Mouse (Mus musculus): ENCODE data around the gene Hepacam2. TPM values are rescaled to one million over a fixed set of nuclear protein-coding genes. Genes with fewer than 3 reads are reported as not detected.
"Not testable (repeated sequence)": the region's sequence is repeated elsewhere in the genome, so short reads cannot be mapped to it uniquely, and the experiment has no call there.

Hepacam2 gene
- total RNA-seq, 2 experiments from 2014 or later: 0.33 TPM; not detected in 1

- no peak for ATAC-seq (replicated peaks; ENCODE audit: low FRiP score, low TSS enrichment, poor library complexity, severe bottlenecking)
Observed at GRCm38 (mm10) chr6:3476299-3476698, 21.8 kb downstream of the Hepacam2 start.

- no peak for ATAC-seq (replicated peaks; ENCODE audit: low FRiP score, low TSS enrichment, poor library complexity, severe bottlenecking)
Observed at GRCm38 (mm10) chr6:3470706-3471105, 27.4 kb downstream of the Hepacam2 start.

GRCm38 (mm10) chr6:3468627-3469026 is 29.5 kb downstream of the Hepacam2 start:
- ATAC-seq (replicated peaks; ENCODE audit: low FRiP score, low TSS enrichment, poor library complexity, severe bottlenecking): no peak

- ATAC-seq (replicated peaks; ENCODE audit: low FRiP score, low TSS enrichment, poor library complexity, severe bottlenecking): no peak
Observed at GRCm38 (mm10) chr6:3463594-3463993, 34.5 kb downstream of the Hepacam2 start.

GRCm38 (mm10) chr6:3463026-3463425 is 35.1 kb downstream of the Hepacam2 start:
- no peak for ATAC-seq (replicated peaks; ENCODE audit: low FRiP score, low TSS enrichment, poor library complexity, severe bottlenecking)

- ATAC-seq (replicated peaks; ENCODE audit: low FRiP score, low TSS enrichment, poor library complexity, severe bottlenecking): no peak
Observed at GRCm38 (mm10) chr6:3455944-3456536, 42.1 kb downstream of the Hepacam2 start.

GRCm38 (mm10) chr6:3454421-3454820 is 43.7 kb downstream of the Hepacam2 start:
- no peak for ATAC-seq (replicated peaks; ENCODE audit: low FRiP score, low TSS enrichment, poor library complexity, severe bottlenecking)

GRCm38 (mm10) chr6:3447404-3447803 is 50.7 kb downstream of the Hepacam2 start:
- peak; percentile 100 for ATAC-seq (replicated peaks; ENCODE audit: low FRiP score, low TSS enrichment, poor library complexity, severe bottlenecking)

GRCm38 (mm10) chr6:3443905-3444304 is 54.2 kb downstream of the Hepacam2 start:
- no peak for ATAC-seq (replicated peaks; ENCODE audit: low FRiP score, low TSS enrichment, poor library complexity, severe bottlenecking)

- ATAC-seq (replicated peaks; ENCODE audit: low FRiP score, low TSS enrichment, poor library complexity, severe bottlenecking): no peak
Observed at GRCm38 (mm10) chr6:3436087-3436486, 62.0 kb downstream of the Hepacam2 start.

GRCm38 (mm10) chr6:3430976-3431375 is 67.1 kb downstream of the Hepacam2 start:
- ATAC-seq (replicated peaks; ENCODE audit: low FRiP score, low TSS enrichment, poor library complexity, severe bottlenecking): not testable (repeated sequence)

GRCm38 (mm10) chr6:3427047-3427446 is 71.1 kb downstream of the Hepacam2 start:
- no peak for ATAC-seq (replicated peaks; ENCODE audit: low FRiP score, low TSS enrichment, poor library complexity, severe bottlenecking)

- ATAC-seq (replicated peaks; ENCODE audit: low FRiP score, low TSS enrichment, poor library complexity, severe bottlenecking): not testable (repeated sequence)
Observed at GRCm38 (mm10) chr6:3425333-3425732, 72.8 kb downstream of the Hepacam2 start.

GRCm38 (mm10) chr6:3424613-3425277 is 73.4 kb downstream of the Hepacam2 start:
- peak; percentile 100 for ATAC-seq (replicated peaks; ENCODE audit: low FRiP score, low TSS enrichment, poor library complexity, severe bottlenecking)

Other genes starting within 250 kb of the Hepacam2 start
- gene Samd9l, start 98.7 kb downstream of the Hepacam2 start, total RNA-seq (2014; fragmentation: Nextera tagmentation): 21.9 TPM in 2 replicates
- 33.6 and 49.7 TPM in 2 replicates for gene Samd9l, start 98.7 kb downstream of the Hepacam2 start, total RNA-seq (2017)
- 28.8 and 30.6 TPM in 2 replicates for gene Vps50, start 84 bp upstream of the Hepacam2 start, total RNA-seq (2014; fragmentation: Nextera tagmentation)
- 51.3 and 65.7 TPM in 2 replicates for gene Vps50, start 84 bp upstream of the Hepacam2 start, total RNA-seq (2017)